Mouse (Mus musculus): Measurements from ENCODE around the gene Tiprl.

The Tiprl gene

GRCm38 (mm10) chr1:165201445-165202012, 35.3 kb downstream of the Tiprl start:
- DNase-seq = no peak

- DNase-seq = no peak
These were observed 36.0 kb downstream of the Tiprl start for GRCm38 (mm10) chr1:165200748-165201147.

GRCm38 (mm10) chr1:165199639-165200038, 37.2 kb downstream of the Tiprl start:
- no peak for DNase-seq

DNA sequence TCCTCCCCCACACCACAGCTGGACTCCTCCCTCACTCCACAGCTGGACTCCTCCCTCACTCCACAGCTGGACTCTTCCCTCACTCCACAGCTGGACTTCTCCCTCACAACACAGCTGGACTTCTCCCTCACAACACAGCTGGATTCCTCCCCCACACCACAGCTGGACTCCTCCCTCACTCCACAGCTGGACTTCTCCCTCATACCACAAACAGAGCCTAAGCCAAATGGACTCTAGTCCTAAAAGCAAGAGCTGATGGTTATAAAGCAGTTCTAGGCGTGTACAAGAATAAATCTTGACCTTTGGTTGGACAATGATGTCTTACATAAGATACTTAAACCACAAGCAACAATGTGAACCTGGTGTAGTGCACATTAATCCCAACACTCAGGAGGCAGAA, 37.8 kb downstream of the Tiprl start:
- no peak for DNase-seq

DNA sequence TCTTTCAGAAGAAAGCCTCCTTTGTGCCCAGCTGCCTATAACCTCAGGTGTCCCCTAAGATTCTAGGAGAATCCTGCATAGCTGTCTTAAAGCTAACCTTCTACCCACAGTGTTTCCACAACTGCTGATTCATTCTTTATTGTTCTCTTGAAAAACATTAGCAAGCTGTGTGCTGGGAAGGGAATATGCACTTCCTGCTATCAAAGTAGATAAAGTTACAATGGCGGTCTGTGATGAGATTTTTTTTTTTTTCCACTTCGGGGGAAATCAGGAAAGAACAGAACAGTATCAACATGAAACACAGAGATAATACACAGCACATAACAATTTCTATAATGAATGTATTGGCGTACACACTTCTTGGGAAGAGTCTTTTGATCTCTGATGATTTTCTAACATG, 38.9 kb downstream of the Tiprl start:
- no peak for DNase-seq

DNA sequence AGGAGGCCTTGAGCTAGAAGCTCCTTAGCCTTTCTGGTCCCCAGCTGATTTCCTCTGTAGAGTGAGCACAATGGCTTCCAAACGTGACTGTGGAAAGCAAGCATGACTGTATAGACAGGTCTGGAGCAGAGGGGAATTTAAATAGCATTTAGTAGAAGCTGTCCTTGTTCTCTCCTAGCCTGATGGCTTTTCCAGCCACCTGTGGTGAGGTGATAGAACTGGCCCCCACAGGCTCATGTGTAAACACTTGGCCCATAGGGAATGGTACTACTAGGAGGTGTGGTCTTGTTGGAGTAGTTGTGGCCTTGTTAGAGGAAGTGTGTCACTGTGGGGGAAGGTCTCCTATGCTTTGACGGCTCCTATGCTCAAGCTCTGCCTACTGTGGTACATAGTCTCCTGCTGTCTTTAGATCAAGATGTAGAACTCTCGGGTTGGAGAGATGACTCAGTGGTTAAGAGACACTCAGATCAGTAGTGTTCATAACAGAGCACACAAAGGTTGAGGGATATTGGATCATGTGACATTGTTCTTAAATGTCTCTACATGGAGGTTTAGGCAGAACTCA, 41.3 kb downstream of the Tiprl start:
- DNase-seq = no peak

DNA sequence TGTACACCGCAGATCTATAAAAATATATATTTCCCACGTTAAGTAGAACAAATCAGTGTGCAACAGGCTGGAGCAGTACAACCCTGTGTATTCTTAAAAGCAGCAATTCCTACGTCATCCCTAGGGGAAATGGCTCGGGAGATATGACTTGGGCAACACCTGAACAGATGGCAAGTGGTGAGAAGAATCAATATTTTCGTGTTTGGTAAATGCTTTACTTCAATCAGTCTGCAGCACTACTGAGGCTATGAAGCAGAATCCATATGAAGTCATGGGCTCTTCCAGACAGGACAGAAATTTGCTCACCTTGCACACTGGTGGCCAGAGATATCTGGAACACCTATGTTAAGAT, 42.2 kb downstream of the Tiprl start:
- no peak for DNase-seq

GRCm38 (mm10) chr1:165193880-165194661, 42.7 kb downstream of the Tiprl start, which contains the start of gene Sft2d2:
Gene Sft2d2 (minus strand): TSS chr1:165194438.
- DNase-seq = peak; percentile 77

GRCm38 (mm10) chr1:165193426-165193825, 43.4 kb downstream of the Tiprl start:
- no peak for DNase-seq

DNA sequence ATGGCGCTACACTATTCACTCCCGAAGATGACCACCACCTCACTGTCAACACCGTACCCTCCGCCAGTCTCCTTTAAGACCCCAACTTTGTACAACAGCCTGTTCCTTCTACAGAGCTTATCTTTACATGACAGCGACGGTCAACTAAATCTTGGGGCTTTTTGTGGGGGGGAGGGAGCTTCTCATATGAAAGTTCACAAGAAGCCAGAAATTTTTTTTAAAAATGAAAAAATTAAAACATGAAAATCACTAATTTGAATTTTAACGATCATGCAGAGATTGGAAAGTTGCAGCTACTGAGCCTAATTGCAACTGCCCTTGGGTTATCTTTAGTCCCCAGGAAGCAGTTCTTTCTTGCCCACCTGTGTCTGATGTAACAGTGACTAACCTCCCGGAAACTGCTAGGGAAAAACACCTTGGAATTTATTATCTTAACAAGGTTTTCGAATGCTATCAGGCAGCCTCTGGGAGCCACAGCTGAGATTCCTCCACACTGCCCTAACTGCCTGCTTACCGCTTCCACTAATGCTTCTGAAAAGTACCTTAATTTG, 44.0 kb downstream of the Tiprl start:
- DNase-seq = no peak

GRCm38 (mm10) chr1:165192102-165192501, 44.7 kb downstream of the Tiprl start:
- DNase-seq = no peak

DNA sequence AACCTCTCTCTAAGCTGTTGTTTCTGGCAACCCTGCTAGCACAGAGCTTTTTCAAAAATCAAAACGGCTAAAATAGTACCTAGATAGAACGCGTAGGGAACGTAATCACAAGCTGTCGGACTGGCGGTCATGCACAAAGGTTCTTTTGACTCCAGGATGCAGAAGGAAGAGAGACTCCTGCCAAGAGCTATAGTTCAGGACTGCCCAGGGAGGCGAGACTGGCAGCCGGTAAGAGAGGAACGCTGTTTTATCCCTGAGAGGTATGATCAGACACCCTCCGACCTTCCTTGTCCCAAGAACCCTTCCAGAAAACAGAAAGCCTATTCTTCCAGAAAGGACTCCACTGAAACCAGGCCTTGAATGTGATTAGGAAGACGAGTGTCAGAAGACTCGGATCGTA, 45.2 kb downstream of the Tiprl start:
- DNase-seq = no peak

DNA sequence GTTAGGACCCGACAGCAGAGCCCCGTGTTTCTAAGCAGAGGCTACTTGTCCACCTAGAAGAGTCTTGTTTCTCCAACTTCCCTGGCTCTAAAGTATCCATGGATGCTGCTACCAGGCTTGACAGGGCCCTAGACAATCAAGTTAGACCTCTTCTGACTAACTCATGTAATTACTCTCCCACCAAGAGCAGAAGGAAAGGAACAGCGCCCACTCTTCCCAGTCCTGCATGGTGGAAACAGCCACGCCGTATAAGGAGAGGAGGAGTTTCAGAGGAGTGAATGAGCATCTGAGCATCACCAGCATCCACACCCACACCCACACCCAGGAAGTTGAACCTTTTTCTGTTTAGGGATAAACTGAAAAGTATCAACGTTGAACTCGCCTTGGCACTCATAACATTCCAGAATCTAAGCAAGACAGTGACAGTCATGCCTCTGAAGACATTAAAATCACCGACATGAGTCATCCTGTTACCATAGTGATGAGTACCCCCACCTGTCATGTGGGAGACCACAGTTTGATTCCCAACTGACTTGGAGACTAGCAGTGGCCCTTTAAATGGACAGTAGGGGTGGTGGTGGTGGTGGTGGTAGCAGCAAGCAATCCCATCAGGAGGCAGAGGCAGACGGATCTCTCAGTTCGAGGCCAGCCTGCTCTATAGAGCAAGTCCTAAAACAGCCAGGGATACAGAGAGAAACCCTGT, 46.1 kb downstream of the Tiprl start:
- DNase-seq = no peak

- DNase-seq = no peak
These were observed 46.7 kb downstream of the Tiprl start for GRCm38 (mm10) chr1:165190068-165190467.

DNA sequence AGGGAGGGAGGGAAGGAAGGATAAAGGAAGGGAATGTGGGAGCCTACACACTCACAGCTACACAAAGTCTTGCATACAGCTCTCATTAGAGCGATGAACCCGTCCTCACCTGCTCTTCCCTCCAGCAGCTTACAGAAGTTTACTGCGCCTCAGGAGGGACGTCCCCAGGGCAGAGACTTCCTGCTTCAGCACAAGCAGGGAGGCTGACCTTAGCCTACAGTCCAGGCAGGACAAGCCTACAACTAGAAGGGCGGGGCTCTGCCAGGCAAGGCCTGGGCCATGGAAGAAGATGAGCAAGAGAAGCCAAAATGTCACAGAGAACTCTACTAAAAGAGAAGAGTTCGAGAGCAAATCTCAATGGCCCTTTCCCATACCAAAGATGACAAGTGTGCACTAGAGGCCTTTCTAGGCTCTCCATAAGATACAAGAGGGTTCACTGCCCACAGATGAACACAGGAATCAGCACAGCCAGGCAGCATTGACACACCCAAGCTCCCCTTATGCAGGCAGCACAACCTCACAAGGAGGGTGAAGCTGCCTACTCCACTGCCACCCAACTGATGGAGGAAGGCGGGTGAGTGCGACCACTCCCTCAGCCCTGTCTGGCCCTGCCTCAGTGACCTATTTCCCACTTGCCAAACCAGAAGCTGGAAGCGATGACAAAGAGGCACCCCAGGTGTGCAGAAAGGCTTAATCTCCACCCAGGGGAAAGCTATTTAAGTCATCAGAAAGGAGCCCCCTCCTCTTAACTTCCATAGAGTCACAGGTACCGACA, 47.8 kb downstream of the Tiprl start:
- no peak for DNase-seq

- DNase-seq = no peak
These were observed 49.4 kb downstream of the Tiprl start for GRCm38 (mm10) chr1:165187357-165187756.

- no peak for DNase-seq
These were observed 50.3 kb downstream of the Tiprl start for GRCm38 (mm10) chr1:165186491-165186890.

DNA sequence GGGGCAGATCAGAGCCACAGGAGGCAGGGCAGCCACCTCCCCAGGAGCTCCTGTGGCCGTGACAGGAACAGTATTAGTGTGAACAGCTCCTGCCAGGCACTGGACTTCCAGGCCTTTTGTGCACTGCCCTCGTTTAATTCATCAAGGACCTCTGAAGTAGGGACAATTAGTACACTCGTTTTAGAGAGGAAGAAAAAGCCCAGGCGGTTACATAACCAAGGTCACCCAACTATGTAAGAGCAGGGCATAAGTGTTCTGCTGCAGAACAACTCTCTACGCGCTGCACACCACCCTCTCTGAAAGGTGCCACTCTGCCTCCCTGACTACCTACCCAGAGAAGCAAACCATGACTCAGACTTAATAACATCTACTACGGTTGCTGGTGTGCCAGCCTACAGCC, 51.7 kb downstream of the Tiprl start:
- no peak for DNase-seq

DNA sequence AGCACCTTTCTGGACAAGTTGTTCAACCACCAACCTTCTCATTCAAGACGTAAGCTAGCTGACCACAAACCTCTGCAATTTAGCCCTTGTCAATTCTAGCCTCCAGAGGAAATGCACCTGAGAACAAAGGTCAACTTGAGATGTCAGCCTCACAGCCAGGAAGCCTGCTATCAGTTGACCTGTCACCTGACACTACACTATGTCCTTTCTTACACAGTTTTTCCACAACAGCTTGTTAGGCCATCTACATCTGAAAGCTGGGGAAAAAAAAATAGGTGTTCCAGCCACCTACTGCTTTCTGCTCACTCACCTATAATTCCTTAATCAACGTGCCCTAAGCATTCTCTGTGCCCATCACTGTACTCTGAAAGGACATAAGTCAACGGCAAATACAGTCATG, 52.6 kb downstream of the Tiprl start:
- no peak for DNase-seq

- DNase-seq = no peak
These were observed 53.4 kb downstream of the Tiprl start for GRCm38 (mm10) chr1:165183400-165183799.

GRCm38 (mm10) chr1:165179321-165179720, 57.5 kb downstream of the Tiprl start:
- DNase-seq = no peak

GRCm38 (mm10) chr1:165178075-165178474, 58.7 kb downstream of the Tiprl start:
- DNase-seq = no peak
